Mouse (Mus musculus) liver, embryonic 14.5 days (tissue): ENCODE measurements around the gene Gpr162. TPM values are rescaled to one million over a fixed set of nuclear protein-coding genes. Genes with fewer than 3 reads are reported as not detected.

Experiments
- ATAC-seq: fragments of 200-750 bp; cut with Nextera tagmentation; 2 replicates; pipeline ENCODE4 v1.8.0; 2017; ENCODE audit warnings: moderate number of reproducible peaks, mild to moderate bottlenecking, moderate library complexity; ENCODE audit not compliant: insufficient read depth
- DNase-seq, 3 experiments: peaks; one replicate each; pipeline ENCODE4 v3.0.0-alpha.2; 2012 to 2013; ENCODE audit warnings: low read depth in 3 of 3, low spot score in 3 of 3
- H3K27ac ChIP-seq: fragments of 300-500 bp; sonication (generic); 2 replicates; pipeline ENCODE4 v1.5.1; 2014; ENCODE audit warnings: moderate library complexity, mild to moderate bottlenecking, control low read depth, inconsistent platforms
- H3K27me3 ChIP-seq: fragments of 300-500 bp; sonication (generic); 2 replicates; pipeline ENCODE4 v1.6.1; 2014; ENCODE audit warnings: mild to moderate bottlenecking, low read length, moderate library complexity; ENCODE audit not compliant: control insufficient read depth, insufficient read depth
- H3K36me3 ChIP-seq: fragments of 300-500 bp; sonication (generic); replicated peaks from 2 replicates; pipeline ENCODE4 v1.6.1; 2014; ENCODE audit warnings: low read depth; ENCODE audit not compliant: control insufficient read depth, insufficient read depth
- H3K4me1 ChIP-seq, 2 experiments: fragments of 200-500 bp in 1 of 2; fragments of 300-500 bp in 1 of 2; sonication (generic) in 1 of 2; replicated peaks; 2 replicates each; pipeline ENCODE4 v1.6.1; 2012 to 2014; ENCODE audit warnings: antibody characterized with exemption in 1 of 2, inconsistent platforms in 1 of 2, low read length in 1 of 2; ENCODE audit not compliant: control insufficient read depth in 2 of 2, insufficient read depth in 2 of 2
- H3K4me2 ChIP-seq: fragments of 300-500 bp; sonication (generic); 2 replicates; pipeline ENCODE4 v1.6.1; 2014; ENCODE audit warnings: low read depth, mild to moderate bottlenecking, control low read depth, moderate library complexity
- H3K4me3 ChIP-seq, 2 experiments: fragments of 200-500 bp in 1 of 2; fragments of 300-500 bp in 1 of 2; sonication (generic) in 1 of 2; 2 replicates each; pipeline ENCODE4 v1.5.1; 2012 to 2014; ENCODE audit warnings: low read depth in 2 of 2, low read length in 2 of 2, mild to moderate bottlenecking in 2 of 2, control low read depth in 1 of 2, inconsistent platforms in 1 of 2, moderate library complexity in 1 of 2; ENCODE audit not compliant: insufficient read depth in 1 of 2
- H3K9ac ChIP-seq: fragments of 300-500 bp; sonication (generic); replicated peaks from 2 replicates; pipeline ENCODE4 v1.6.1; 2014; ENCODE audit warnings: mild to moderate bottlenecking, control low read depth, moderate library complexity
- H3K9me3 ChIP-seq: fragments of 300-500 bp; sonication (generic); 2 replicates; pipeline ENCODE4 v1.6.1; 2016; ENCODE audit warnings: low read length, mixed read lengths; ENCODE audit not compliant: control insufficient read depth
- CTCF ChIP-seq: IDR thresholded peaks from 2 replicates; pipeline ENCODE4 v1.5.1; 2016; ENCODE audit warnings: antibody characterized with exemption, low read depth, control low read depth
- EP300 ChIP-seq: IDR thresholded peaks from 2 replicates; pipeline ENCODE4 v1.6.1; 2016; ENCODE audit warnings: antibody characterized with exemption, low read depth
- WGBS: fragments of 180-500 bp; shearing (Covaris S2); extraction: QIAGEN DNeasy Blood & Tissue Kit; methylation state at CpG from one replicate; pipeline ENCODE4 v1.1.7; 2014; ENCODE audit not compliant: insufficient replicate concordance; 5-methylcytosine and 5-hydroxymethylcytosine counted together
- polyA plus RNA-seq, 2 experiments: library from polyadenylated mRNA; depleted of rRNA in 1 of 2; stranded (reverse) in 1 of 2; unstranded in 1 of 2; fragments of >200 nt; fragmentation: Nextera tagmentation in 1 of 2; extraction: Ambion mirVana in 1 of 2; gene quantifications; 2 replicates each; pipeline versions ENCODE4 v1.2.1 to v1.2.3; 2012 to 2014

The Gpr162 gene
- polyA plus RNA-seq, 2 experiments: 0.03 TPM; not detected in 1

- DNase-seq (no peak), ATAC-seq (no peak)
- Histone ChIP-seq H3K4me3 (no peak overlapping the region), H3K27ac (no peak overlapping the region), H3K9me3 (no peaks in the 10 kb centered on the region), H3K27me3 (peaks cover 46% of the 10 kb centered on the region), H3K4me2 (peak overlapping the region; percentile 65), H3K9ac (no peak overlapping the region), H3K4me1 (no peaks in the 10 kb centered on the region), H3K36me3 (no peaks in the 10 kb centered on the region)
- WGBS: 18% methylated on average over 14 of the region's 14 CpGs
- no peak for TF ChIP-seq CTCF
- TF ChIP-seq EP300: no peak
Observed at GRCm38 (mm10) chr6:124856321-124856720, 7.5 kb downstream of the Gpr162 start.

- 45% methylated on average over 12 of the region's 12 CpGs for WGBS
- DNase-seq (no peak), ATAC-seq (no peak)
- Histone ChIP-seq H3K4me1 (no peaks in the 10 kb centered on the region), H3K27me3 (peaks cover 42% of the 10 kb centered on the region), H3K27ac (no peak overlapping the region), H3K36me3 (no peaks in the 10 kb centered on the region), H3K9me3 (no peaks in the 10 kb centered on the region), H3K9ac (no peak overlapping the region), H3K4me2 (no peak overlapping the region), H3K4me3 (no peak overlapping the region)
- no peak for TF ChIP-seq CTCF
- no peak for TF ChIP-seq EP300
Observed at GRCm38 (mm10) chr6:124854647-124855046, 9.1 kb downstream of the Gpr162 start.

GRCm38 (mm10) chr6:124850535-124850934, 13.2 kb downstream of the Gpr162 start:
- H3K27ac ChIP-seq: no peak overlapping the region
- no peak for TF ChIP-seq CTCF
- no peak for TF ChIP-seq EP300
- H3K9ac ChIP-seq: no peak overlapping the region
- no peak overlapping the region for H3K4me3 ChIP-seq
- peaks cover under 1% of the 10 kb centered on the region; the same call in 1 of the 2 replicates for H3K27me3 ChIP-seq
- ATAC-seq (no peak), DNase-seq (no peak)
- no peaks in the 10 kb centered on the region for H3K36me3 ChIP-seq
- 50% methylated on average over 8 of the region's 8 CpGs for WGBS
- no peaks in the 10 kb centered on the region for H3K4me1 ChIP-seq
- H3K9me3 ChIP-seq: no peaks in the 10 kb centered on the region
- H3K4me2 ChIP-seq: no peak overlapping the region

GRCm38 (mm10) chr6:124847305-124847704, 16.5 kb downstream of the Gpr162 start:
- WGBS: 17% methylated on average over 9 of the region's 9 CpGs
- Histone ChIP-seq H3K36me3 (no peaks in the 10 kb centered on the region), H3K4me3 (no peak overlapping the region), H3K27ac (no peak overlapping the region), H3K4me2 (no peak overlapping the region), H3K9ac (no peak overlapping the region), H3K4me1 (no peaks in the 10 kb centered on the region), H3K27me3 (no peaks in the 10 kb centered on the region), H3K9me3 (no peaks in the 10 kb centered on the region)
- ATAC-seq: peak; percentile 26; the same call in 1 of the 2 replicates
- peak; percentile 57 to 72 (median 57) for DNase-seq
- TF ChIP-seq EP300 (no peak), CTCF (peak; percentile 97)

- ATAC-seq: no peak
- H3K9ac ChIP-seq: no peak within 1 kb of the TSS
- 21% methylated on average over 15 of the region's 15 CpGs for WGBS
Observed at GRCm38 (mm10) chr6:124840241-124841167, 23.3 kb downstream of the Gpr162 start, which contains the start of gene Gnb3. Gnb3 (minus strand) TSS chr6:124840275.

More at GRCm38 (mm10) chr6:124840241-124841167, 23.3 kb downstream of the Gpr162 start, which contains the start of gene Gnb3:
- TF ChIP-seq EP300: no peak
- TF ChIP-seq CTCF: no peak
- no peaks in the 10 kb centered on the region for H3K36me3 ChIP-seq
- no peak within 1 kb of the TSS for H3K4me2 ChIP-seq
- H3K9me3 ChIP-seq: no peaks in the 10 kb centered on the region
- no peak for DNase-seq
- H3K27ac ChIP-seq: no peak within 1 kb of the TSS
- no peaks in the 10 kb centered on the region for H3K27me3 ChIP-seq
- H3K4me1 ChIP-seq: no peaks in the 10 kb centered on the region; a peak in 1 of 4 replicates
- no peak within 1 kb of the TSS for H3K4me3 ChIP-seq
